ENCODE assay signal across 7 mouse cellular contexts in genomic region chr5:45668324-45668723, GRCm38 (mm10). TPM values are rescaled to one million over a fixed set of nuclear protein-coding genes. Genes with fewer than 3 reads are reported as not detected.
A peak's percentile ranks its signal among the peaks of the same experiment; 100 is the strongest.
DNase-seq lines count a peak whose midpoint lies in the region; ATAC-seq and TF ChIP-seq lines count a peak whose summit lies in the region.

No protein-coding gene starts in this region.

- peak; percentile 72 for TF ChIP-seq CTCF in left cerebral cortex, adult 2 months (IDR thresholded peaks at IDR 0.05)

- H3K36me3 ChIP-seq in heart, embryonic 14.5 days (ENCODE audit: control insufficient read depth, insufficient read depth, low read length) = 0 out of 2 replicates have a peak, but pooled peaks cover 6% of the 10 kb centered on the region

- DNase-seq in left cerebral cortex, adult 2 months (ENCODE audit: extremely low spot score in 1 of 2, low spot score in 2 of 2) = no peak
- no peak for DNase-seq in left cerebral cortex, postnatal 4 days
- DNase-seq in brain, adult 2 months (ENCODE audit: low read depth, low spot score) = peak; percentile 72
- peak; percentile 16 for DNase-seq in lung, postnatal 10 days
- DNase-seq in adrenal gland, postnatal 10 days = no peak
- DNase-seq in ovary, postnatal 36 days (ENCODE audit: low spot score) = no peak

- no peak for ATAC-seq in heart, embryonic 14.5 days (ENCODE audit: insufficient number of reproducible peaks, insufficient read depth, low FRiP score, low read depth)

- H3K4me3 ChIP-seq in left cerebral cortex, adult 2 months = no peak overlapping the region
- peak overlapping the region in 1 of 2 experiments; percentile 77; a peak in 1 of 4 replicates for H3K4me3 ChIP-seq in heart, embryonic 14.5 days (ENCODE audit: control insufficient read depth in 1 of 2, insufficient read depth in 1 of 2, low read depth in 1 of 2, low read length in 2 of 2)

- H3K27me3 ChIP-seq in heart, embryonic 14.5 days (ENCODE audit: control insufficient read depth, insufficient read depth, low read length) = no peaks in the 10 kb centered on the region

- WGBS in heart, embryonic 14.5 days = 27% methylated on average over 3 of the region's 3 CpGs

- intact Hi-C loops in left cerebral cortex, adult 2 months (cut with DNase I) = loop anchor here (2.0 kb wide), 2 partner anchors 30 to 678 kb away; partner anchors contain the start of gene Fam184b
- intact Hi-C loops in left cerebral cortex, postnatal 4 days (cut with DNase I) = loop anchor here (2.0 to 5.0 kb wide), 2 partner anchors 136 to 194 kb away; no protein-coding TSS in a partner anchor

- no peak overlapping the region for H3K9ac ChIP-seq in heart, embryonic 14.5 days (ENCODE audit: low read length)

- H3K4me2 ChIP-seq in heart, embryonic 14.5 days (ENCODE audit: low read length) = peak overlapping the region; percentile 74

- H3K4me1 ChIP-seq in heart, embryonic 14.5 days (ENCODE audit: control insufficient read depth in 2 of 2, insufficient read depth in 2 of 2, low read length in 2 of 2) = peaks cover 0 to 8% of the 10 kb centered on the region in 2 experiments; a peak in 2 of 4 replicates

- no peak overlapping the region for H3K27ac ChIP-seq in left cerebral cortex, adult 2 months
- H3K27ac ChIP-seq in heart, embryonic 14.5 days (replicated peaks in 1 of 2; ENCODE audit: control insufficient read depth in 1 of 2, insufficient read depth in 1 of 2, low read depth in 2 of 2, low read length in 2 of 2) = no peak overlapping the region

- no peaks in the 10 kb centered on the region for H3K9me3 ChIP-seq in heart, embryonic 14.5 days (ENCODE audit: control insufficient read depth, low read length)

RNA-seq across cellular contexts. Expression of gene Ncapg, which starts 1.4 kb away (rescaled TPM):
- under 1 TPM; 0.20 to 0.56 TPM for total RNA-seq in left cerebral cortex, adult 2 months (2021)
- 1 to 10 TPM; 3.3 to 4.3 TPM for total RNA-seq in left cerebral cortex, postnatal 4 days (2021)
- 29.1 and 32.3 TPM in 2 replicates for polyA plus RNA-seq in heart, embryonic 14.5 days (2014; fragmentation: Nextera tagmentation; extraction: Ambion mirVana)
- 10 to 100 TPM in 1 of 2 experiments, 1 to 10 TPM in 1; 8.7 to 13.1 TPM for total RNA-seq in adrenal gland, postnatal 10 days (2021)

RNA-seq across cellular contexts. Expression of gene Fam184b, which starts 28.9 kb away (rescaled TPM):
- total RNA-seq in left cerebral cortex, adult 2 months (2021) = 1 to 10 TPM; 8.1 TPM
- 10 to 100 TPM; 13.7 TPM for total RNA-seq in left cerebral cortex, postnatal 4 days (2021)
- 0.15 and 0.34 TPM in 2 replicates for polyA plus RNA-seq in heart, embryonic 14.5 days (2014; fragmentation: Nextera tagmentation; extraction: Ambion mirVana)
- total RNA-seq in adrenal gland, postnatal 10 days (2021) = 1 to 10 TPM in 1 of 2 experiments, under 1 TPM in 1; 0.93 to 1.2 TPM

Comparison
In these comparisons a context has a peak if more than half of its experiments do, and no peak if none do; other contexts are left out.
1. DNase-seq: peak in brain, adult 2 months (single experiment) and lung, postnatal 10 days (single experiment); none in left cerebral cortex, adult 2 months (0 of 2), left cerebral cortex, postnatal 4 days (single experiment), adrenal gland, postnatal 10 days (single experiment) and ovary, postnatal 36 days (single experiment).
2. RNA of gene Fam184b, which starts 28.9 kb away (total RNA-seq): 13.7 TPM in left cerebral cortex, postnatal 4 days and 8.1 TPM in left cerebral cortex, adult 2 months; 0.93 to 1.2 TPM in adrenal gland, postnatal 10 days; every median in the first group is over 4 times any median in the second.